Mouse (Mus musculus) c-Kit-positive CD71-positive TER-119-negative erythroid progenitor cells, embryonic 14.5 days (primary cell): ENCODE data around the gene A230072I06Rik.

Experiments
- DNase-seq: peaks from one replicate; pipeline ENCODE4 v3.0.0-alpha.2; 2013; ENCODE audit warnings: low read depth

A230072I06Rik gene

DNA sequence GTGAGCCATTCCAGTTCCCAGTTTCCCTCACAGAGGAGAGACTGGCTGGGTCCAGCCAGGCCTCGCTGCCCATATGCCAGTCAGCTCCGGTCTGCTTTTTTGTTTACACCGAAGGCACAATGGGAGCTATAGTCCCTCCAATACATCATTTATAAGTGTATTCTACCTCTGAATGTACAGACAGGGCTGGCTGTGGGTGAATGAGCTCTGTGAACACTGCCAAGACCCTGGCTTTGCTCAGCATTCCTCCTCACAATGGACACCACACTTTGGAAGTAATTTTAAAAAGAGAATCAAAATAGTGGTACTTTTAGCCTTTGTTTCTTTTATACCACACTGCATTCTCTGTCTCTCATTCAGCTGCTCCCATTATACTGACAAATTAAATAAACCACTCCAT, 44.6 kb downstream of the A230072I06Rik start:
- DNase-seq: no peak

GRCm38 (mm10) chr8:12324561-12324960, 45.9 kb downstream of the A230072I06Rik start:
- DNase-seq: no peak

- DNase-seq: no peak
Observed at GRCm38 (mm10) chr8:12324991-12325601, 46.5 kb downstream of the A230072I06Rik start.

DNA sequence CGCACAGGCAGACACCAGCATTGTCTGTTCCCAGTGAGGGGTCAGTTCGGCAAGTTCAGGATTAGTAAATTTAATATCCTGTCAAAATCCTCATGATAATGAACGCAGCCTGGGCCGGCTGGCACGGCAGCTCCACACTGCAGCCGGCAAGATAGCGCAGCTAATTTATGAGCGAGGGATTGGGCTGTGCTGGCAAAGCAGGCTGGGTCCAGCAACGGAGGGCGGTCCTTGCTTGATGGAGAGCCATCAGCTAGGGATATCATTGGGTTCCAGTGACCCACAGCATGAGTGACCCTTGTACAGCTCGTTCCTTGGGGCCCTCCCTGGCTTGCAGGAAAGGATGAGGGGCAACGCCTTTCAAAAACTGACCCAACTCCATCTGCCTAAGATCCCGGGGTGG, 48.6 kb downstream of the A230072I06Rik start:
- no peak for DNase-seq

DNA sequence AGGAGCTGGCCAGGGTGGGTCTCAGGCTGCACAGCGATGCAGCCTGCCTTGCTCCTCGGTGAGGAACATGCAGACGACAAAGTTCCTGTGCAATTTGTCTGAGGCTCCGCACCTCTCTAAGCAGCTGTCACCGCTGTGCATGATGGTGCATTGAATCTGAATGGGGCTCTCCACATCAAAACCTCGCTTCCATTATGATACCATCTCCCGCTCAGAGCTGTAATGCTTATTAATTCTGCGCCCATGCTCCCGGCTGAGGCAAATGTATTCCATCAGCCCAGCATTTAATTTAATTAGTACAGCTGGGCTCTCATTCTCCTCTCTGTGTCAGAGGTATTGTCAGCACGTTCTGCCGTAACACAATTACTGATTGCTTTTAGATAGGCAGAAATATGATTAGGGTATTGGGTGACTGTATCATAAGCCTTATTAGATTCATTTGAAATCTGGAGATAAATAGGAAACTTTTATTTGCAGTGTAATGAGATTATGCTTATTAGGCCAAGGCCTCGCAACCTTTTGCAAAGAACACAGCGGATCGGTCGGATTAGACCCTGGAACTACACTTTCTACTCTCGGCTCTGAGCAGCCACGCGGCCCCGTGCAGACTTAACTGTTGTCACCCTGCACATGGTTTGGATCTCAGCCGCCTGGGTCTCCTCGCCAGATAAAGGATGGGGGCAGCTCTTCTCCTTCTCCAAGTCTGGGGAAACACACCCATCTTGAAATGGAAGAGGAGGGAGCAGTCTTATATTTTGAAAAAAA, 49.3 kb downstream of the A230072I06Rik start:
- no peak for DNase-seq

GRCm38 (mm10) chr8:12328476-12328875, 49.9 kb downstream of the A230072I06Rik start:
- no peak for DNase-seq

GRCm38 (mm10) chr8:12330066-12330465, 51.4 kb downstream of the A230072I06Rik start:
- DNase-seq: no peak
